Mouse (Mus musculus): ENCODE measurements at regions not wholly inside any gene's neighbourhood (a gene's known extent, or its start where the extent isn't known, plus 50 kb on each side); places are given as distances from the start of the nearest gene placed in this dataset.

DNA sequence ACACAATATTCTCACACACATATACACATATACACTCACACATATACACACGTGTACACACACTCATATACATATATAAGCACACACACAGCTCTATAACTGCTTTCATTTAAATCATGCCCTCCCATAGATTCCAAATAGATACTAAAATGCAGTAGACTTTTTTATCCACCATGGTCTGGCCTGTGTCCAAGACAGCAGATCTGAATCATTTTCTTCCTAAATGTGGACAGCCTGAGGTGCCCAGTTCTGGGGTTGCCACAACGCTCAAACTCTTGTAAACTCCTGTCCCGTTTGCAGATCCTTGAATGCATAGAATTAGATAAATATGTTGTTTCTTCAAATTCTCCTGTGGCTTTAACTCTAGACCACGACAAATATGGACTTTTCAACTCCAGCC, 50.9 kb upstream of the Aff3 start:
- WGBS = 47% methylated on average over 4 of the region's 4 CpGs
- Histone ChIP-seq H3K4me1 (ENCODE audit: control insufficient read depth, insufficient read depth, low read length) (no peaks in the 10 kb centered on the region), H3K27ac (ENCODE audit: control insufficient read depth, insufficient read depth, low read depth, low read length, poor library complexity) (no peak overlapping the region), H3K4me3 (replicated peaks; ENCODE audit: control insufficient read depth, low read depth, low read length) (no peak overlapping the region)
- no peak for TF ChIP-seq CTCF (IDR thresholded peaks at IDR 0.05; ENCODE audit: control insufficient read depth, insufficient read depth, low read length)
- no peak for TF ChIP-seq POLR2A (IDR thresholded peaks at IDR 0.05; ENCODE audit: borderline replicate concordance, control insufficient read depth, low read depth, low read length)
